Mouse (Mus musculus) hindbrain, embryonic 10.5 days (tissue): ENCODE data around the gene Psen2. TPM values are rescaled to one million over a fixed set of nuclear protein-coding genes. Genes with fewer than 3 reads are reported as not detected.

Experiments used
- DNase-seq: peaks from one replicate; pipeline ENCODE4 v3.0.0-alpha.2; 2017; ENCODE audit warnings: low spot score
- H3K27ac ChIP-seq: fragments of 300-500 bp; sonication (generic); 2 replicates; pipeline ENCODE4 v1.5.1; 2016; ENCODE audit warnings: mild to moderate bottlenecking, moderate library complexity
- H3K27me3 ChIP-seq: fragments of 300-500 bp; sonication (generic); 2 replicates; pipeline ENCODE4 v1.6.1; 2016; ENCODE audit warnings: mild to moderate bottlenecking; ENCODE audit not compliant: poor library complexity, insufficient read depth, severe bottlenecking
- H3K36me3 ChIP-seq: fragments of 300-500 bp; sonication (generic); 2 replicates; pipeline ENCODE4 v1.6.1; 2016; ENCODE audit warnings: mild to moderate bottlenecking, moderate library complexity
- H3K4me1 ChIP-seq: fragments of 300-500 bp; sonication (generic); replicated peaks from 2 replicates; pipeline ENCODE4 v1.6.1; 2016; ENCODE audit warnings: mild to moderate bottlenecking
- H3K4me3 ChIP-seq: fragments of 300-500 bp; sonication (generic); 2 replicates; pipeline ENCODE4 v1.5.1; 2016; ENCODE audit warnings: mild to moderate bottlenecking, moderate library complexity
- H3K9me3 ChIP-seq: fragments of 300-500 bp; sonication (generic); 2 replicates; pipeline ENCODE4 v1.6.1; 2016; ENCODE audit warnings: mild to moderate bottlenecking, moderate library complexity
- WGBS: fragments of 180-500 bp; shearing (Covaris S2); methylation state at CpG from one replicate; pipeline ENCODE4 v1.1.7; 2016; 5-methylcytosine and 5-hydroxymethylcytosine counted together
- polyA plus RNA-seq: library from polyadenylated mRNA; unstranded; fragments of >200 nt; fragmentation: Nextera tagmentation; extraction: Ambion mirVana; gene quantifications from 2 replicates; pipeline ENCODE4 v1.2.1, GENCODE M21; 2016

Psen2 gene
- polyA plus RNA-seq, 1 experiment from 2014 or later, result 8.3 TPM

DNA sequence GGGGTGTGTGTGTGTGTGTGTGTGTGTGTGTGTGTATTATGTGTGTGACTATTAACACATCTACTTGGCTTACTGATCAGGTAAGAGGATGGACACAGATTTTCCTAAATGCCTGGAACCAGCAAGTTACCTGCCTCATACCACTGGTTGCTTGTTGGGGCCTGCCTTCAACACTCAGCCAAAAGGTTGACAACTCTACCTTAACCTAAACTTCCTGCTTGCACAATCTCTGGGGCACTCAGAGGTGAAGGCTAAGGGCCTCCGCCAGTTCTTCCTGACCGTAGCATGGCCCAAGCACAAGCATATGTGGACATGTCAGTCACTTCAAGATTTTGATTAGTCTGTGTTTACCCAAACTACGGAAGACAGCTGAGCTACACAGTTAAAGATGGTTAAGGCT lies 65.3 kb downstream of the Psen2 start:
- no peak for DNase-seq
- Histone ChIP-seq H3K4me1 (peaks cover 17% of the 10 kb centered on the region), H3K4me3 (no peak overlapping the region), H3K27ac (no peak overlapping the region), H3K9me3 (no peaks in the 10 kb centered on the region), H3K27me3 (no peaks in the 10 kb centered on the region; the same call in none of the 2 replicates), H3K36me3 (no peaks in the 10 kb centered on the region)
- 86% methylated on average over 3 of the region's 3 CpGs for WGBS

DNA sequence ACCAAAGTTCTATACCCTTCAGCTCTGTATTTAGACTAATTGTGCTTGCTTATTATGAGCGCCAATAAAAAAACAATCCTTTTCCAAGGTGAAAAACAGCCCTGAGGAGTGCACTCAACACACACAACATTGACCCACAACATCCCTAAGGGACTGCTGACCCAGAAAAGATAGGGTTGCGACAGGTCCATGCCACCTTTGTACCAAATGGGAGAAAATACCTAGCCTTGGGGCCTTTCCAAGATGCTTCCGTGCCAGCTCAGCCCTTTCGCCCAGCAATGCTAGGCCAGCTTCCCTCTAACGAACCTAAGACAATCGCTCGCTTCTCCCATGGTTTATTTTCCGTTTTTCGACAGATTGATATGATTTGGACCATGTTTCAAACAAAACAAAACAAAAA lies 66.7 kb downstream of the Psen2 start:
- no peaks in the 10 kb centered on the region for H3K36me3 ChIP-seq
- WGBS, result 92% methylated on average over 9 of the region's 9 CpGs
- H3K9me3 ChIP-seq, result no peaks in the 10 kb centered on the region
- peak overlapping the region; percentile 61 for H3K4me3 ChIP-seq
- no peak for DNase-seq
- no peaks in the 10 kb centered on the region; the same call in none of the 2 replicates for H3K27me3 ChIP-seq
- peaks cover 17% of the 10 kb centered on the region for H3K4me1 ChIP-seq
- H3K27ac ChIP-seq, result no peak overlapping the region

DNA sequence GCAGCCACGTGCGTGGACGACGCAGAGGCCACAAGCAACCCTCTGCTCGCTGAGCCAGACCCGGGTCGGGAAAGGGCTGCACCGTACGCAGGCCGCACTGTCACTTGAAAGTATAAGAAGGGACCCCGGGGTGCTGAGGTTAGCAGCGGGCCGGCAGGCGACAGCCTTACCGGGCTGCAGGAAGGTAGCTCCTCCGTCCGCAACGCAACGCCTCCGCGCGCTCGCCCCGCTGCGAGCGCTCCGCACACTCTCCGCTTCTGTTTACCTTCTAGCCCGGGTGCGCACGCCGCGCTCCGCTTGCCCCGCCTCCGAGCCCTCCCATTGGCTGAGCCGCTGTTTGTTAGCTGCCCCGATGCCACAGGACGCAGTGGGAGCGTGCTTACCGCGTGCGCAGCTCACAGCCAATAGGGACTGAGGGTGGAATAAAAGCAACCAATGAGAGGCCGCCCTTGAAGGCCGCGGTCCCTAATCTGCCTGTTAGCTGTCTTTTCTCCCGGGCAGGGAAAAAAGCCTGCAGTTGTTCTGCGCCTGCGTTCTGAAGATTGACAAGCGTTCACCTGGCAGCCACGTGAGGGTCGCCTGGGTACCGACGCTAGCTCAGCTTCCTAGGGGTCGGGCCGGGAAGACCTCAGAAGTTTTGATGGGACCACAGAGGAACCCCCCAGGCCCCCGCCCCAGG lies 67.4 kb downstream of the Psen2 start:
- Histone ChIP-seq H3K4me3 (peak overlapping the region; percentile 61), H3K27ac (peak overlapping the region; percentile 56), H3K9me3 (no peaks in the 10 kb centered on the region), H3K27me3 (no peaks in the 10 kb centered on the region; the same call in none of the 2 replicates), H3K4me1 (peaks cover 17% of the 10 kb centered on the region), H3K36me3 (no peaks in the 10 kb centered on the region)
- DNase-seq, result peak; percentile 96
- 1% methylated on average over 57 of the region's 57 CpGs for WGBS

DNA sequence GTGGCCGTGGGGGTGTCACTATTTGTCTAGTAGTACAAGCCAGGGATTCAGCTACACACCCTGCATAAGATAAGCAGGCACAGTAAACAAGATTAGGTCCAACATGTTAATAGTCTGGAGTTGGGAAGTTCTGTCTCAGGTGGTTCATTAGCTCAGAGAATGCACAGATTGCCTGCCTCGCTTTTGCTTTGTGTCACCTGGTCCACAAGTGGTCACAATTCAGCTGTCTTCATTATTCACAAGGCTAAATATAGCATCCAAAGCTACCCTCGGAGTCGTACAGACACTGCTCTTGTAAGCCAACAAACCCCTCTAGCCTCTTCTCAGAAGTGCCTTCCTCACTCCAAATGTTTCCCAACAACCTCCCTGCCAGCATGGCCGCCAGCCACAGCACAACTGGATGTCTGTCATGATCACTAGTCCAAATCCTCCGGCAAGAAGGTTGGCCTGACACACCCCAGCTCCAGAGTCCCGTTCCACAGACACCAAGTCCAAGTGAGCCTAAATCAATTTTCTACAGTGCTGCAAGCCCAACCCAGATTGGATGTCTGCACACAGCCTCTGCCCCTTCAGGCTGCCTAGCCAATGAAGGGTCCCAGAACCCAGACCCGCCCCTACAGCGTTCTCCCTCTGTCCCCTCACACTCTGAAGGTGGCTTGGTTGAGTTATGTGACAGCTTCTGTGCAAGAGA lies 68.3 kb downstream of the Psen2 start:
- WGBS, result 31% methylated on average over 9 of the region's 9 CpGs
- H3K27ac ChIP-seq, result no peak overlapping the region
- H3K9me3 ChIP-seq, result no peaks in the 10 kb centered on the region
- no peaks in the 10 kb centered on the region for H3K36me3 ChIP-seq
- no peaks in the 10 kb centered on the region; the same call in none of the 2 replicates for H3K27me3 ChIP-seq
- peak overlapping the region; percentile 61 for H3K4me3 ChIP-seq
- peak; percentile 49 for DNase-seq
- peaks cover 17% of the 10 kb centered on the region for H3K4me1 ChIP-seq

DNA sequence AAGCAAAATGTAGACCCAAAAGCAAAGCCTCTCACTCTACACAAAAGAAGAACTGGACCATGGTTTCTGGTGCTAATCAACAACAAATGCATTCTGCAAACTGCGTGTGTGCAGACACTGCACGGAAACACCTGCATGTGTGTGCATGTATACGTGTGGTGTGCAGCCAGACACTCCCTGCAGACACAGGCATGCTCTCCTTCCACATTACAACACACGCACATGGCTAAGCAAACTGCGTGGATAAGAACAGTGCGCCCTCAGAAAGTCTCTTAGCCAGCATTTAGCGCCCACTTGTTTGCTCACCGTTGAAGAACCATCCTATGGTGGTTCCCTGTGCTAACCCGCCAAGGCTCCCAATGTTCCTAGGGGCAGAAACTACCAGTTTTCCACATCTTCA lies 69.2 kb downstream of the Psen2 start:
- Histone ChIP-seq H3K27me3 (no peaks in the 10 kb centered on the region; the same call in none of the 2 replicates), H3K27ac (no peak overlapping the region), H3K4me3 (no peak overlapping the region), H3K9me3 (no peaks in the 10 kb centered on the region), H3K36me3 (no peaks in the 10 kb centered on the region), H3K4me1 (peaks cover 17% of the 10 kb centered on the region)
- 86% methylated on average over 9 of the region's 9 CpGs for WGBS
- no peak for DNase-seq

DNA sequence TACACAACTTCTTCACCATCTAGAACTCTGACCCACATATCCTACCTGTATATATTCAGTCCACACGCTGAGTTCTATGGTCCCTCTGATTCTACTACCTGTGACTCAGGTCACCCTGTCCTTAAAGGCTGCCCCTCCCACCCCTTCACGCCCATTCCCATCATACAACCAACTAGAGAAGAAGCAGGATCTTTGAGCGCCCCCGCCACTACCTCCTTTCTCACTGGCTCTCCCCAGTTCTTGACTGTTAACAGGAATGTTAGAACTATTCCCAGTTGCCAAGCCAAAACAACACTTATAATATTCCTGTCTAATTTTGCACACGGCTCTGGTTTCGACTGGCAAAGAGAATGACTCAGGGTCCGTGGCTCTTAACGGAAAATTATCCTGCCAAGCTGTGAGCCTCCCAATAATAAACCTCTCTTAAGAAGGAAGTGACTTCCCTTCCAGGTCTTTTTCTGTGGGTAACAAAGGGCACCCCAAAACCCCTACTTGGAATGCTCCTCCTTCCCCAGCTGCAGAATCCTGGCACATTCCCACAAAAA lies 69.8 kb downstream of the Psen2 start:
- peaks cover 17% of the 10 kb centered on the region for H3K4me1 ChIP-seq
- H3K9me3 ChIP-seq, result no peaks in the 10 kb centered on the region
- no peaks in the 10 kb centered on the region; the same call in none of the 2 replicates for H3K27me3 ChIP-seq
- H3K27ac ChIP-seq, result no peak overlapping the region
- 82% methylated on average over 8 of the region's 8 CpGs for WGBS
- no peaks in the 10 kb centered on the region for H3K36me3 ChIP-seq
- no peak for DNase-seq
- H3K4me3 ChIP-seq, result no peak overlapping the region

DNA sequence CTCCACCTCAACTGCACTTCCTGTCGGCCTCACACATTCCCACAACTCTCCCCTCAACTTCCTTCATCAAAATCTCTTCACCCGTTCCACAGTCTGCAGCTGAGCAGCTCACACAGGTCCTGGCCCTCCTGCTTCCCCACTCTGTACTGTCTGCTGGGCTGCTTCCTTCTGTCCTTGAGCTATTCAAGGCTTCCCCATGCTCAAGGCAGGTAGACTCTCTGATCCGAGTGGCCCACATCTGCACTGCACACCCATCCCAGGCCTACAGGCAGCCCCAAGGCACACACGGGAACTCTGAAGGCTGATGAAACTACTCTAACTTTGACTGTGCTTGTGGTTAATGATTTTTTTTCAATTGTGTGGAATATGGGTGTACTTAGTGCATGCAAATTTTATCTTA lies 70.4 kb downstream of the Psen2 start:
- H3K36me3 ChIP-seq, result no peaks in the 10 kb centered on the region
- H3K4me1 ChIP-seq, result peaks cover 17% of the 10 kb centered on the region
- 0 out of 2 replicates have a peak, but pooled peaks cover 3% of the 10 kb centered on the region for H3K9me3 ChIP-seq
- no peak overlapping the region for H3K27ac ChIP-seq
- H3K4me3 ChIP-seq, result no peak overlapping the region
- H3K27me3 ChIP-seq, result no peaks in the 10 kb centered on the region; the same call in none of the 2 replicates
- DNase-seq, result no peak
- 68% methylated on average over 4 of the region's 4 CpGs for WGBS

DNA sequence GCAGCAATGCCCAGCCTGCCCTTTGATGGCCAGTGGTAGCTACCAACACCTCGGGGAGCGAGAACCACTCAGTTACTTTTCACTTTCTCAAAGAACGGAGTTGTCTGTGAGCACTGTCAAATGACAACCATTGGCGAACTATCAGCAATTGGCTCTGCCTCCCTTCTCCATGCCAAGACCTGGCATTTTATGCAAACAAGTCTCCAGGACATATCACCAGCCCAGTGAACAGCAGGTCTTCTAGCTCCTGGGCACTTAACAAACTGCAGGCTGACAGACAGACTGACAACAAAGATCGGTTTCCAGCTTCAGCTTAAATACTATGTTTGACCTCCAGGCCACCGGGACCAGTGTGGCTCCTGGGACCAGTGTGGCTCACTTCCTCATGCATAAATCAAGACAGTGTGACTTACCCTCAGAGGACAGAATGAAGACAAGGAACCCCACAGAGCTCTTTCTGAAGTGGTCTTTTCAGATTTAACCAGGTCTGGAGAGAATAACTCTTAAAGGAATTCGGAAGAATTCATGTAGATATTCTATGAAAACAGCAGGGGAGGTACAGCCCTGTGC lies 71.5 kb downstream of the Psen2 start:
- no peak overlapping the region for H3K4me3 ChIP-seq
- H3K27ac ChIP-seq, result no peak overlapping the region
- H3K27me3 ChIP-seq, result no peaks in the 10 kb centered on the region; the same call in none of the 2 replicates
- DNase-seq, result no peak
- WGBS, result 72% methylated on average over 7 of the region's 7 CpGs
- H3K36me3 ChIP-seq, result no peaks in the 10 kb centered on the region
- H3K4me1 ChIP-seq, result peaks cover 17% of the 10 kb centered on the region
- 0 out of 2 replicates have a peak, but pooled peaks cover 3% of the 10 kb centered on the region for H3K9me3 ChIP-seq

DNA sequence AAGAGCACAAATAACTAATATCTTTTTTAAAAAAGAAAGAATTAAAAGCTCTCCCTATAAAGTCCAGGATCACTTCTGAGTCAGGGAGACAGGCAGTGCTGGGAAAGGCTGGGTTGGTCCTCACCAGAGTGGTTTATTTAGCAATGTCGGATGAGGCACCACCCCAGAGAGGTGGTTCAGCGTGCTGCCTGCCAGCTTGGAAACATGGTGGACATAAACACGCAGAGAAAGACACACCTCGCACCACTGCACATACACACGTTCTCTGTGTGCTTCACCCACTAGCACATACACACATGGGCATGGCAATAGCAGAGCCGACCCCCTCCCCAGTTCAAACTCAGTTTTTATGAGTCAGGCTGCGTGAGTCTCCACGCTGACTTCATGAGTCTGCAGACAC lies 72.1 kb downstream of the Psen2 start:
- WGBS, result 85% methylated on average over 8 of the region's 8 CpGs
- no peak overlapping the region for H3K4me3 ChIP-seq
- no peak for DNase-seq
- no peak overlapping the region for H3K27ac ChIP-seq
- no peaks in the 10 kb centered on the region; the same call in none of the 2 replicates for H3K27me3 ChIP-seq
- 0 out of 2 replicates have a peak, but pooled peaks cover 3% of the 10 kb centered on the region for H3K9me3 ChIP-seq
- H3K4me1 ChIP-seq, result peaks cover 12% of the 10 kb centered on the region
- H3K36me3 ChIP-seq, result no peaks in the 10 kb centered on the region

DNA sequence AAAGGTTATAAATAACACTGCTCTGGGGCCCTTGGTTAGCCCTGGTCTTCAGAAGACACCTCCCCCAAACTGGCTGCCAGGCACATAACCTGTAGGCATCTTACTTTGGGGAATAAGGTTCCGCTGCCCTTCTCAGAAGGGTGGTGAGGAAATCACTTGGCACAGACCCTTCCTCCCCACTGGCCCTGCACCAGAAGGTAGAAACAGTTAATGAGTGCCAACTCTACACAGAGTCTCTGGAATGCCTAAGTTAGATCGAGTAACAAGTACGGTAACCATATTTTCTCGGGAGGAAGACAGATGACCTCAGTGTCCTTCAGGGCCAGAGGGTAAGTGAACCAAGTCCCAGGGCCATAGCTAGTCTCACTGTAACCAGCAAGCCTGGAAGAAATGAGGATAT lies 74.3 kb downstream of the Psen2 start:
- Histone ChIP-seq H3K9me3 (0 out of 2 replicates have a peak, but pooled peaks cover 3% of the 10 kb centered on the region), H3K4me3 (no peak overlapping the region), H3K27ac (no peak overlapping the region), H3K4me1 (no peaks in the 10 kb centered on the region), H3K27me3 (no peaks in the 10 kb centered on the region; the same call in 1 of the 2 replicates), H3K36me3 (no peaks in the 10 kb centered on the region)
- DNase-seq, result no peak
- WGBS, result 86% methylated on average over 4 of the region's 4 CpGs

DNA sequence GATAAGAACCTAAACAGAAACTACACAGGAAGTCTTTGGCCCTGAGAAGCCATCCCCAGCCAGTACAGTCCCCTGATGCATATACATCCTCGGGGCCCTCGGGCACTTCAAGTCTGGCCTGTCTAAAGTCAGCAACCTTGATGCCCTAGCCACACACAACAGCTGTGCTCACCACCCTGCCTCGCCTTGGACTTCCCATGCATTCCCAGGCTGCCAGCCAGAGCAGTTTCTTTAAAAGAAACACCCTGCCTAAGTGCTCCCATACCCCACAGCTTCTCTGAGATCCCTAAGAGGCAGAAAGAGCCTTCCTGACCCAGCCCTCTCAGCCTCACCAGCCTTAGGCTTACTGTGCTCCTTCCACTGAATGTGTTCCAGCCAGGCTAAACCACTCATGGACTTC lies 76.9 kb downstream of the Psen2 start:
- H3K4me3 ChIP-seq, result no peak overlapping the region
- 0 out of 2 replicates have a peak, but pooled peaks cover 3% of the 10 kb centered on the region for H3K9me3 ChIP-seq
- WGBS, result 80% methylated on average over 3 of the region's 3 CpGs

DNA sequence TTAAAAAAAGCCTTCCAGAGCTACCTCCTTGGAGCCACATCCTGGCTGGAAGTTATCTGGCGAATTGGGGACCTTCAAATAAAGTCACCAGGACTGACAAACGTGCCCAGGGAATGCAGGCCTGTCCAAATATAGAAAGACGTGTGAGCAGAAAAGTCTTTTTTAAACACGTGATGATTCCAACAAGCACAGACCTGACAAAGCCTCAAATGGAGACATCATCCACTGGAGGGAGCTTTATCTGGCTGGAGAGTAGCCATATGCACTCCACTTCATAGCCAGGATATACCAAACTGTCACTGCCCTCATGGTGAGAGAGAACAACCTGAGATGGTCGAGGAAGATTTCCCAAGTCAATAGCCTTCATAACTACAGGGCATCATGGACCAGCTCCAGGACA lies 77.4 kb downstream of the Psen2 start:
- H3K4me3 ChIP-seq, result no peak overlapping the region
- WGBS, result 77% methylated on average over 5 of the region's 5 CpGs
- H3K27me3 ChIP-seq, result no peaks in the 10 kb centered on the region
- H3K36me3 ChIP-seq, result no peaks in the 10 kb centered on the region
- H3K27ac ChIP-seq, result no peak overlapping the region
- H3K4me1 ChIP-seq, result 0 out of 2 replicates have a peak, but pooled peaks cover 5% of the 10 kb centered on the region
- no peak for DNase-seq
- 0 out of 2 replicates have a peak, but pooled peaks cover 3% of the 10 kb centered on the region for H3K9me3 ChIP-seq

More for the DNA sequence above, 76.9 kb downstream of the Psen2 start:
- Histone ChIP-seq H3K27ac (no peak overlapping the region), H3K27me3 (no peaks in the 10 kb centered on the region), H3K4me1 (0 out of 2 replicates have a peak, but pooled peaks cover 5% of the 10 kb centered on the region), H3K36me3 (no peaks in the 10 kb centered on the region)
- no peak for DNase-seq
